22 mouse cellular contexts compared by ENCODE assay signal in genomic region chr11:73094231-73094995, GRCm38 (mm10). TPM values are rescaled to one million over a fixed set of nuclear protein-coding genes. Genes with fewer than 3 reads are reported as not detected.
DNase-seq lines count a peak whose midpoint lies in the region; ATAC-seq and TF ChIP-seq lines count a peak whose summit lies in the region.
"Had no signal": no experiment of that assay in that cellular context is flagged by ENCODE, and none has a peak within 500 bp of the region (broad histone marks: within the 10 kb centered on the region; RNA-seq: fewer than 3 reads in every experiment).

No protein-coding gene starts in this region.

- no peak for TF ChIP-seq CTCF in kidney, adult 2 months (conservative IDR thresholded peaks at IDR 0.05; ENCODE audit: insufficient read depth, insufficient read length, low read depth, low read length)
- no peak for TF ChIP-seq CTCF in gastrocnemius, adult 2 months (IDR thresholded peaks at IDR 0.05)

- H3K27me3 ChIP-seq in heart, embryonic 10.5 days (ENCODE audit: insufficient read depth, poor library complexity, severe bottlenecking) = no peaks in the 10 kb centered on the region
- H3K27me3 ChIP-seq in kidney, adult 2 months (replicated peaks; ENCODE audit: control insufficient read depth, insufficient read depth, low read length) = no peaks in the 10 kb centered on the region
- H3K27me3 ChIP-seq: forebrain, embryonic 15.5 days; heart, embryonic 12.5 days; hindbrain, embryonic 15.5 days; limb, embryonic 13.5 days; neural tube, embryonic 12.5 days had no signal

- intact Hi-C loops in heart, postnatal 10 days (cut with DNase I) = no loop called here
- intact Hi-C loops in gastrocnemius, adult 2 months (cut with DNase I) = no loop called here

- no peak for TF ChIP-seq POLR2A in kidney, adult 2 months (IDR thresholded peaks at IDR 0.05; ENCODE audit: low read depth, low read length)

- no peak overlapping the region for H3K27ac ChIP-seq in heart, embryonic 10.5 days
- no peak overlapping the region for H3K27ac ChIP-seq in kidney, adult 2 months (ENCODE audit: insufficient read depth, low read depth, low read length)
- no peak overlapping the region for H3K27ac ChIP-seq in gastrocnemius, adult 2 months
- H3K27ac ChIP-seq: forebrain, embryonic 15.5 days; hindbrain, embryonic 15.5 days; kidney, postnatal 0 days; limb, embryonic 13.5 days; liver, embryonic 14.5 days; neural tube, embryonic 12.5 days had no signal

- no peak overlapping the region for H3K4me3 ChIP-seq in heart, embryonic 10.5 days
- no peak overlapping the region for H3K4me3 ChIP-seq in kidney, adult 2 months (ENCODE audit: insufficient read depth, low read depth, low read length)
- H3K4me3 ChIP-seq in gastrocnemius, adult 2 months = no peak overlapping the region
- H3K4me3 ChIP-seq: forebrain, embryonic 15.5 days; heart, embryonic 12.5 days; hindbrain, embryonic 15.5 days; limb, embryonic 13.5 days; neural tube, embryonic 12.5 days had no signal

- WGBS in heart, embryonic 10.5 days = 67% methylated on average over 11 of the region's 11 CpGs
- 81% methylated on average over 11 of the region's 11 CpGs for WGBS in kidney, adult 2 months

- H3K9me3 ChIP-seq in heart, embryonic 10.5 days = no peaks in the 10 kb centered on the region
- H3K9me3 ChIP-seq: forebrain, embryonic 15.5 days; heart, embryonic 12.5 days; hindbrain, embryonic 15.5 days; limb, embryonic 13.5 days; neural tube, embryonic 12.5 days had no signal

- ATAC-seq in common myeloid progenitor, adult 5-6 weeks (replicated peaks; ENCODE audit: low read depth, poor library complexity, severe bottlenecking) = peak; percentile 56
- ATAC-seq: forebrain, embryonic 15.5 days; intestine, postnatal 0 days; lung, postnatal 0 days had no signal

- peak; percentile 50 for DNase-seq in heart, embryonic 10.5 days (ENCODE audit: low spot score)
- no peak for DNase-seq in heart, postnatal 10 days
- peak; percentile 40 for DNase-seq in 416B (ENCODE audit: low read depth)
- peak; percentile 54 to 62 for DNase-seq in natural killer cell, adult 2 months (ENCODE audit: low spot score in 2 of 2)
- no peak for DNase-seq in frontal cortex, postnatal 14 days (ENCODE audit: low spot score in 2 of 2)
- DNase-seq in kidney, adult 2 months = no peak
- no peak for DNase-seq in gastrocnemius, adult 2 months
- DNase-seq: adrenal gland, adult 2 months; cerebellum, postnatal 10 days; heart, postnatal 36 days; right cerebral cortex, adult 18-20 months had no signal

- no peaks in the 10 kb centered on the region for H3K36me3 ChIP-seq in heart, embryonic 10.5 days
- no peaks in the 10 kb centered on the region for H3K36me3 ChIP-seq in kidney, adult 2 months (ENCODE audit: control insufficient read depth, insufficient read depth, low read length)
- H3K36me3 ChIP-seq: forebrain, embryonic 15.5 days; heart, embryonic 12.5 days; hindbrain, embryonic 15.5 days; limb, embryonic 13.5 days; neural tube, embryonic 12.5 days had no signal

- no peaks in the 10 kb centered on the region for H3K4me1 ChIP-seq in heart, embryonic 10.5 days
- H3K4me1 ChIP-seq in kidney, adult 2 months (ENCODE audit: control insufficient read depth, insufficient read depth, low read length) = no peaks in the 10 kb centered on the region
- H3K4me1 ChIP-seq: forebrain, embryonic 15.5 days; hindbrain, embryonic 15.5 days; neural tube, embryonic 12.5 days had no signal

RNA-seq across cellular contexts. Expression of gene Itgae, which starts 4.0 kb away (rescaled TPM):
- 0.25 and 0.44 TPM in 2 replicates for polyA plus RNA-seq in heart, embryonic 10.5 days (2016; fragmentation: Nextera tagmentation; extraction: Ambion mirVana)
- under 1 TPM in 1 of 2 experiments, not detected in 1; 0.07 TPM for total RNA-seq in heart, postnatal 10 days (2021)
- 0.05 TPM in 1 of 2 replicates, not detected in the other for total RNA-seq in common myeloid progenitor, adult 5-6 weeks (2017)
- 0.60 and 1.0 TPM in 2 replicates for polyA plus RNA-seq in kidney, adult 2 months (2012; rRNA removed)
- under 1 TPM; 0.08 to 0.17 TPM for total RNA-seq in gastrocnemius, adult 2 months (2021)
- total RNA-seq: midbrain, postnatal 0 days had no signal

RNA-seq across cellular contexts. Expression of gene Haspin, which starts 43.7 kb away (rescaled TPM):
- 16.2 and 17.3 TPM in 2 replicates for polyA plus RNA-seq in heart, embryonic 10.5 days (2016; fragmentation: Nextera tagmentation; extraction: Ambion mirVana)
- total RNA-seq in heart, postnatal 10 days (2021) = 1 to 10 TPM; 2.4 TPM
- total RNA-seq in common myeloid progenitor, adult 5-6 weeks (2017) = 18.6 and 22.8 TPM in 2 replicates
- polyA plus RNA-seq in kidney, adult 2 months (2012; rRNA removed) = 0.90 and 1.3 TPM in 2 replicates
- under 1 TPM in 1 of 2 experiments, not detected in 1; 0.08 TPM for total RNA-seq in gastrocnemius, adult 2 months (2021)

RNA-seq across cellular contexts. Expression of gene Ncbp3, which starts 46.8 kb away (rescaled TPM):
- 11.2 and 11.6 TPM in 2 replicates for polyA plus RNA-seq in heart, embryonic 10.5 days (2016; fragmentation: Nextera tagmentation; extraction: Ambion mirVana)
- total RNA-seq in heart, postnatal 10 days (2021) = 1 to 10 TPM; 9.0 TPM
- 12.4 and 15.4 TPM in 2 replicates for total RNA-seq in common myeloid progenitor, adult 5-6 weeks (2017)
- 2.2 and 2.9 TPM in 2 replicates for polyA plus RNA-seq in kidney, adult 2 months (2012; rRNA removed)
- 1 to 10 TPM; 3.2 to 3.9 TPM for total RNA-seq in gastrocnemius, adult 2 months (2021)

Comparison
In these comparisons a context has a peak if more than half of its experiments do, and no peak if none do; other contexts are left out.
1. DNase-seq: peak in heart, embryonic 10.5 days (single experiment), 416B (single experiment) and natural killer cell, adult 2 months (2 of 2); none in heart, postnatal 10 days (0 of 2), frontal cortex, postnatal 14 days (0 of 2), kidney, adult 2 months (single experiment) and gastrocnemius, adult 2 months (single experiment).